Mouse (Mus musculus) left cerebral cortex, postnatal 25 days (tissue): ENCODE measurements around the gene Gm20867. TPM values are rescaled to one million over a fixed set of nuclear protein-coding genes. Genes with fewer than 3 reads are reported as not detected.
"Not testable (repeated sequence)": the region's sequence is repeated elsewhere in the genome, so short reads cannot be mapped to it uniquely, and the experiment has no call there.

Experiments used
- DNase-seq, 2 experiments: peaks; one replicate each; pipeline ENCODE4 v3.0.0; 2022; ENCODE audit warnings: low spot score in 2 of 2, mixed read lengths in 1 of 2
- intact Hi-C: fragments of 180-260 bp; cut with DNase I; formaldehyde crosslinking; loops from one replicate; pipeline ENCODE4 v1.15.1; 2025
- total RNA-seq, 2 experiments: library from RNA; stranded (reverse); gene quantifications; 2 replicates each; pipeline ENCODE4 v1.2.3; 2021

The Gm20867 gene
- not detected for total RNA-seq

GRCm38 (mm10) chrY:77963104-77963503 is at the start of gene Gm20867:
Gene Gm20867 (minus strand): TSS chrY:77963204.
- DNase-seq, intact Hi-C loops: not testable (repeated sequence)

Other genes starting within 250 kb of the Gm20867 start
- not detected for gene Gm29564, start 249.8 kb upstream of the Gm20867 start, total RNA-seq